Mouse (Mus musculus) C2C12 (cell line): Measurements from ENCODE around the gene Lpp.

ENCODE experiments used
- CEBPB ChIP-seq: IDR thresholded peaks from one replicate; pipeline ENCODE4 v1.6.1; 2011; ENCODE audit warnings: low read depth, mild to moderate bottlenecking, control low read depth, moderate library complexity
- CTCF ChIP-seq: IDR thresholded peaks from one replicate; pipeline ENCODE4 v1.5.1; 2011; ENCODE audit not compliant: control insufficient read depth, insufficient read depth, insufficient read length
- FOSL1 ChIP-seq: IDR thresholded peaks from one replicate; pipeline ENCODE4 v1.8.0; 2011; ENCODE audit warnings: mild to moderate bottlenecking, low read length; ENCODE audit not compliant: poor library complexity, insufficient read depth, severe bottlenecking
- MYOD1 ChIP-seq: IDR thresholded peaks from one replicate; pipeline ENCODE4 v1.6.1; 2011; ENCODE audit warnings: low read depth; ENCODE audit not compliant: control insufficient read depth, insufficient read length

DNA sequence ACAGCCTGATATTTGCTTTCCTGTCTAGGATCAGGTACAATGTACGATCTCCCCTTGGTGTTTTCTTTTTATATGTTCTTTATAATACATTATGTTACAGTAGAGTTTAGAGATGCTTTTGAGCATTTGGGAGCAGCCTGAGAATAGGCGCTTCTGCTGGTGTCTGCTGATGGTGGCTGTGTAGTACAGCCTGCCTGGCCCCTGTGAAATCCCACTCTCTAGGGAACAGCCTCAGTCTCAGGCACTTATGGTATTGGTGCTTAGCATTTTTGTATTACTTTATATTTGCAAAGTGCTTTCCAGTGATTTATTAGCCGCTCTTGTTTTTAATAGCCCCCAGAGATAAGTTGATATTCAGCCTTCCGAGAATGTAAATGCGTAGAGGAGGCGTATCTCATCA lies 107.9 kb downstream of the Lpp start:
- TF ChIP-seq CTCF = no peak
- TF ChIP-seq MYOD1 = no peak
- TF ChIP-seq FOSL1 = no peak
- TF ChIP-seq CEBPB = no peak
